Mouse (Mus musculus) layer of hippocampus, adult 9-11 months (tissue): ENCODE measurements around the gene Wdr25.

Experiments
- DNase-seq: peaks from one replicate; pipeline ENCODE4 v3.0.0; 2022

Wdr25 gene

DNA sequence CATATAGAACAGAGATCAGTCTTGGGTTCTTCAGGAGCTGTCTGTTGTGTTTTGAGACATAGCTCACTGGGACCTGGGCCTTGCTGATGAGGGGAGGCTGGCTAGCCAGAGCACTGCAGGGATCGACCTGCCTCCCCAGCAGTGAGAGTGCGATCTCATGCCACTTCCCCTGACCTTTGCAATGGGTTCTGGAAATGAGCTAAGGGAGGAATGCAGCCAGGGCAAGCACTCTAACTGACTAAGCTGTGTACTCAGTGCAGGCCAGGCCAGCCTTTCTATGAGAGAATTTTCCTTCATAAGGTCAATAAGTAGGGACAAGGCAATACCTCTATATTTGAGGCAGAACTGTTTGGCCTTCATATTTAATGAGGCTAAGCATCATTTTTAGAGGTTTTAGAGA lies 99.6 kb downstream of the Wdr25 start:
- no peak for DNase-seq

- peak; percentile 17 for DNase-seq
Observed at GRCm38 (mm10) chr12:108994436-108995031, 101.1 kb downstream of the Wdr25 start.

DNA sequence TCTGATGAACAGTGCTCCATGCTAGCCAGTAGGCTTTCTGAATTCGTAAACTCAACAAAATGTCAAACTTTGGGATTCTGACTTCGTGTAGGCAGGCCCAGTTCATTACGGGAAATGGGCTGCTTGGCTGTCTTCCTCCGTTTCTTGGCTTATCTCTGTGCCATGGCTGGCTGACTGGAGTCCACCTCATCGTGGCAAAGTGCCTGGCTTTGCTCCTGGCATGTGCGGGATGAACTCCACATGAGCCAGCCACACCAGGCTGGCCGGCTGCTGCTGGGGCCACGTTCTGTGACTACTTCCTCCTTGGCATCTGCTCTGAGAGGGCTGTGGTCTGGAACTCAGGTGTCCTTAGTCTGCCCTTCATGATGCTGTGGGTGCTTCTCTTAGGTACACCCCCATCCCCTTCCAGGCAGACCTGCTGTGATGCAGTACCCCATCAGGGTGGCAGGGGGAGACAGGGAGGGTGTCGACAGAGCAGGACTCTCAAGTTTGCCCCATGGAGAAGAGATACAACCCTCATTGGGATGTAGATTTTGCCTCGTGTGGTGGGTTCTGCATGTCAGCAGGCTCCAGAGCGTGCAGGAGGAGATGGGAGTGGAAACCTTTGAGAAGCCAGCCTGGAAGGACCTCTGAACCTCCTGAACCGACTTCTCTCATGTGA lies 102.7 kb downstream of the Wdr25 start:
- no peak for DNase-seq

- no peak for DNase-seq
Observed at GRCm38 (mm10) chr12:108997249-108997648, 103.8 kb downstream of the Wdr25 start.

DNA sequence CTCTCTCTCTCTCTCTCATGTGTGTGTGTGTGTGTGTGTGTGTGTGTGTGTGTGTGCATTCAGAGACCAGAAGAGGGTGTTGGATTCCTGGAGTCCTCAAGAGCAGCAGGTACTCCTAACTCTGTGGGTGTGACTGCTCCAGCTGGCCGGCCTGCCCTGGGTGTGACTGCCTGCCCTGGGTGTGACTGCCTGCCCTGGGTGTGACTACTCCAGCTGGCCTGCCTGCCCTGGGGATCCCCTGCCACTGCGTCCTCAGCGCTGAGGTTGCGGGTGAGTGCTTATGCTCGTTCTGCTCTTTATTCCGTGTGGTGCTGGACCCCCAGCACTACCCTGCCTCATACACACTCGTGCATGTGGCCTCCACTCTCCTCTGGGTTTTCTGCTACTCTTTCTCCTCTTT lies 109.5 kb downstream of the Wdr25 start:
- DNase-seq, result no peak

DNA sequence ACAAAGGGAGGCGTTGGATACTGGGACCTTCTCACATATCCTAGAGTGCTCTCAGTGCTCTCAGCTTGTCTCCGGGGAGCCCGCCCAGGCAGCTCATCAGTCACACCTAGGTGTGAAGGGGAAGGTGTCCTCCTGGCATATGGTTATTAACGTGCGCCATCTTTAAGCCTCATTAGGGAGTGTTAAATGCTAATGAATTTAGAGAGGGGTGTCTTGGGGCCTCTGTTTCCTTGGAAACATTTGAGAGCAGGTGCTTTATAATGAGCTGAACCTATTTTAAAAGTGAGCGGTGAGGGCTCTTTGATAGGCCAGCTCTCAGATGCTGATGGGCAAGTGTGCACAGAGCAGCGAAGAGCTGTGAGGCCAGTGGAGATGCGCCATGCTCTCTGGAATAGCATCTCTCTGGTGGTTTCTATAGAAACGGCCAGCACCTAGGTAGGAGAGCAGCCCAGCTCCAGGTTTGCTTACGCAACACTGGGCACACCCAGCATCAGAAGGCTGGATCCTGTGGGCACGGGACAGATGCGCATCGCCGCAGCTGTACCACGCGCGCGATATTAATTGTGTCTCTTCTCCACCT lies 116.7 kb downstream of the Wdr25 start:
- DNase-seq, result no peak

- no peak for DNase-seq
Observed at GRCm38 (mm10) chr12:109022181-109022691, 128.8 kb downstream of the Wdr25 start.

GRCm38 (mm10) chr12:109022966-109023365 lies 129.5 kb downstream of the Wdr25 start:
- no peak for DNase-seq

- no peak for DNase-seq
Observed at GRCm38 (mm10) chr12:109023780-109024179, 130.3 kb downstream of the Wdr25 start.

DNA sequence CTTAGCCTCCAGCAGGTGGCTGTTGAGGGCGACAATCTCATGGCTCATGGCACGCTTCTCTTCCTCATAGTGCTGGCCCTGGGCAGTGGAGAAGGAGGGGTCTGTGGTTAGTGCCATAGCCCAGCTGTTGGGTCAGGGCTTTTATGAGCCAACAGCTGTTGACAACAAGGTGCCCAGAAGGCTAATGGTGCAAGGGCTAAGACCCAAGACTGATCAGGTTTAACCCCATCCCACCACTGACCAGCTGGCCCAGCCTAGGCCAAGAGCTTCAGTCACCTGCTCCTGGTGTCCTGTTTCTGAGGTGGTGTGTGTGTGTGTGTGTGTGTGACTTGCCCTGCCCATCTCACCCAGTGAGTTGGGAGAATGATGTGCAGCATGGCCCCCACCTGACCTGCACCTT lies 143.6 kb downstream of the Wdr25 start:
- no peak for DNase-seq

- peak; percentile 62 for DNase-seq
Observed at GRCm38 (mm10) chr12:109038179-109038819, 144.9 kb downstream of the Wdr25 start.

DNA sequence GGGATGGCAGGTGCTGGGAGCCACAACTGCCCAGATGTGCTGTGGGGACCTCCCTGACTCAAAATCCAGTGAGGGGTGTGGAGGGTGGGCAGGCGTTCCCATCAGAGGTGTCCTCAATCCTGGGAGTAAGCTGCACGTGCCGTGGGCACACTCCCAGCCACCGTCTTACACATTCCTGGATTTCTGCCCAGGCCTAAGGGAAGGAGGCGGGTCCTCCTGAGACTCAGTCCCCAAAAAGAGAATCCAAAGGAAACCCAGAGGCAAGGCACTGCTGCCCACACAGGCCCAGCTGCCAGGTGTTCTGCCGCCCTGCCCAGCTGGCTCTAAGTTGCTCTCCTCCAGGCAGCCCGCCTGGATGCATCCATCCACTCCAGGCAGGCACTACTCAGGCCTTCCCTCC lies 145.9 kb downstream of the Wdr25 start:
- DNase-seq, result no peak

- DNase-seq, result no peak
Observed at GRCm38 (mm10) chr12:109044497-109044896, 151.1 kb downstream of the Wdr25 start.

GRCm38 (mm10) chr12:109045581-109045980 lies 152.2 kb downstream of the Wdr25 start:
- DNase-seq, result no peak

GRCm38 (mm10) chr12:109049949-109050348 lies 156.5 kb downstream of the Wdr25 start:
- DNase-seq, result no peak

DNA sequence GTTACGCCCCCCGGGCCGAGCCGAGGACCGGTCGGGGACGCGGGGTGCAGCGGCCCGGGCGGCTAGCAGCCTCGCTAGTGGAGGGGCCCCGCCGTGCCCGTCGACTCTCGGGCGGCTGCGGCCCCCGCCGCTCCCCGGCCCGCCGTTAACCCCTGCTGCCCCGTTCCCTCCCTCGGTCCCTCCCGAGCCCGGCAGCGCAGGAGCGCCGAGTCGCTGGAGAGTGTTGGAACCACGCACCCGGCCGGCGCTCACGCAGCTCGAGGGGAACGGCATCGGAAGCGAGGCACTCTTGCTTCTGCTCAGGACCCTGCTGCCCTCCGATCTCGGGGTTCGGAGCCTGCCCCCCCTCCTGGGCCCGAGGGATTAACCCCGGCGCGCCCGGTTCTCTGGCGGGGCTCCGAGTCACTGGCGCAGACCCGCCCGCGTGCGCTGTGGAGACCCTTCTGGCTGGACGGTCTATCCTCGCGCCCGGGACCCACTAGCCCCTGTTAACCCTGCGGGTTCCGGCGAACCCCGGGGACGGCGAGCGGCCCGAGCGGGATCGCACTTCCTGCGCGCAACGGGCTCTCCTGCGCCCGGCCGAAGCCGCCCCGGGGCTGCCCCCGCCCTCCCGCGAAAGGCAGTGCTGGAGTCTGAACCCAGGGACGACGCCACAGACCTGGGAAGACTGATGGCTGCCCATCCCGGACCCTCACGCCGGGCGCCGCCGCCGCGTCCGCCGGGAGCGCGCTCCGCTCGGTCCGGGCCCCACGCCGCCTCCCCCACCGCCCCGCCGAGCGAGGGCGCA lies 159.8 kb downstream of the Wdr25 start:
- DNase-seq, result no peak

- no peak for DNase-seq
Observed at GRCm38 (mm10) chr12:109057736-109058135, 164.3 kb downstream of the Wdr25 start.

DNA sequence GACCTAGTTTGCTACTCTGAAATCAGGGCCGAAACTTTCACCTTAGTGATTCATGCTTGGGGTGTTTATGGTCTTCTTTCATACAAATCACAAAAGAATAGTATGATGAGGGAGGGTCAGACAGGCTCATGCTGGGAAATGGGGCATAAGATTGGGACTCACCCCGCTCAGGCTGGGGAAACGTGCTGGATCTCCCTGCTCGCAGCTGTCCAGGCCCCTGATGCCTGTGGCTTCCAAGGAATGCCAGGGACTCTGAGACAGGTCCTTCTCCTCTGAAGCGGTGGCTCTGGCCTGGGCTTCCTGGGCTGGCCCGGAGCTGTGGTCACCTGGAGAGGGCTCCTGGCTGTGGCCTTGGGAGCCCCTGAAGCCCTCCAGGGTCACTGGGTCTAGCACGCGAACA lies 165.2 kb downstream of the Wdr25 start:
- DNase-seq, result no peak

DNA sequence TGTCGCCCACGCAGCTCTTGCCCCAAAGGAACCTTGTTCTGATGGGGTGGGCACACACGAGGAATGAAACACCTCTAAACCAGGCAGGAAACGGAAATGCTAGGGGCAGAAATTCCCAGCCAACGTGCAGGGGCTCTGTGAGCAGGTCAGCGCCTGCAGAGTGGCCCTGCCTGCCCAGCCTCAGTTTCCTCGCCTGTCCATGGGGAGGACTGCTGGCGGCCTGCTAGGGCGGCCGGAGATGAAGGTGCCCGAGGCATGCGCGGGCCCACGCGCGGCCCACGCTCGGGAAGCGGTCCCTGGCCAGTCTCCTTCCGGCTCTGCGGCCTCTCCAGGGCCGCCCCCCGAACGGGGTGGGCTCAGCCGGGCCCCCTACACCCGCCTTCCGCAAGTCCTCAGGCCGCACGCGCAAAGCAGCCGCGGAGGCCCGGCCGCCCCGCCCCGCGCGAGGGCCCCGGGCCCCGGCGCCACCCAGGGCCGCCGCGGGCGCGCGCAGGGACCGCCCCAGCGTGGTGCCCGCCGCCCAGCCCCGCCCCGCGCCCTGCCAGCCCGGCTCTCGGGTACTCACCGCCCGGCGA lies 174.2 kb downstream of the Wdr25 start:
- DNase-seq, result peak; percentile 34

DNA sequence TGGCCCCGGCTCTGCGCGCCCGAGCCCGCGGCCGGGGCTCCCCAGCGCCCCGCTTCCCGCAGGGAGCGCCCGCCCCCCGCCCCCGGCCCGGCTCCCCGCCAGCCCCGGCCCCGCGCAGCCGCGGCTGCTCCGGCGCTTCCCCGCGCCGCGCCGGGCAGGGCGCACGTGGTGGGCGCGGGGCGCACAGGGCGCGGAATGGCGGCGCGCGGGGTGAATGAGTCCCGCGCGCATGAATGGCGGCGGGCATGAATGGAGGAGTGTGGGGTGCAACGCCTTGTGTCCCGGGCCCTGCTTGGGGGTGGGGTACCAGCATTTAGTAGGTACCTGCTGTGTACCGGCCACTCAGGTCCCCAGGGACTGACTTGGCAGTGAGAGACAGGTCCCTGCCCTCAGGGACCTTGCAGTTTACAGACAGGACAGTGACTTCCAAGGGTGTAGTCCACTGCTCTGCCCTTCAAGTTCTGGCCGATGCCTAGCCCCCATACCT lies 174.8 kb downstream of the Wdr25 start, which contains the start of gene Begain:
Gene Begain, minus strand, starts transcription at position 51 of the 487 bp plus-strand sequence.
- DNase-seq, result no peak

DNA sequence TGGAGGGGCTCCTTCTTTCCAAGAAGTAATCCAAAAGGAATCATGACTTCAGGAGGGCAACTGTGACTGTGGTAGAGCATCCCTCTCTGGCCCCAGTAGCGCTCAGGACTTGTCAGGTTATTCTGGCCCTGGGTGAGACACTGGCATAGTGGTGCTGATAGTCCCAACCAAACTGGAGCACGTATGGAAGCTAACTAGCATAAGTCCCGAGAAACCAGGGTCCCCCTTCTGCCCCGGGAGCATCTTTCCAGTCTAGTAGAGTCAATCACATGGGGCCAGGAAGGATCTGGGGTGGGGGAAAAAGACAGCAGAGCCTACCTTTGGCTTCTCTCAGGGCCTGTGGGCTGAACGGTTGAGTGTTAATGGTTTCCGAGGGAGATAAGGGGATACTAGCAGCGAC lies 175.3 kb downstream of the Wdr25 start:
- DNase-seq, result no peak

DNA sequence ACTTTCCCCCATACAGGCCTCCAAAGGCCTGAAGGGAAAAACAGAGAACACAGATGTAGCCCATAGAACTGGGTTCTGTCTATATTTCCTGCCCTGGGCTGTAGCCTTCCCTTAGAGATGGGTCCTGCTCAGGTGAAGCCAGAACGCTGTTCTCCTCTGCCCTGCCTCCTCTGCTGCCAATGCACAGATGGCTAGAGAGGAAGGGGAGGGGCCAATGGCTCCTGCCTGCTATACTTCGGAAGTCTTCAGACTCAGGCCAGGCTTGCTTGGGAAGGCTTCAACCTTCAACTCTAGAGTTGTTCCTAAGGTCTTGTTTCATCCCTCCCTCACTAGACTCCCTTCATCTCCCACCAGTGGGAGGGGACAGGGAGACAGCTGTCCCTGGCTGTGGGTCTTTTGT lies 176.3 kb downstream of the Wdr25 start:
- DNase-seq, result no peak
